Mouse (Mus musculus) spleen, adult 2 months (tissue): ENCODE measurements around the gene Prune1.

Source experiments
- CTCF ChIP-seq: fragments of 200-500 bp; IDR thresholded peaks from 2 replicates; pipeline ENCODE4 v1.5.1; 2011; ENCODE audit warnings: mild to moderate bottlenecking, inconsistent platforms; ENCODE audit not compliant: insufficient read depth, insufficient read length, insufficient replicate concordance; ENCODE audit errors: extremely low read depth
- POLR2A ChIP-seq: fragments of 200-500 bp; IDR thresholded peaks from 2 replicates; pipeline ENCODE4 v1.6.1; 2011; ENCODE audit warnings: low read depth, low read length, inconsistent platforms

DNA sequence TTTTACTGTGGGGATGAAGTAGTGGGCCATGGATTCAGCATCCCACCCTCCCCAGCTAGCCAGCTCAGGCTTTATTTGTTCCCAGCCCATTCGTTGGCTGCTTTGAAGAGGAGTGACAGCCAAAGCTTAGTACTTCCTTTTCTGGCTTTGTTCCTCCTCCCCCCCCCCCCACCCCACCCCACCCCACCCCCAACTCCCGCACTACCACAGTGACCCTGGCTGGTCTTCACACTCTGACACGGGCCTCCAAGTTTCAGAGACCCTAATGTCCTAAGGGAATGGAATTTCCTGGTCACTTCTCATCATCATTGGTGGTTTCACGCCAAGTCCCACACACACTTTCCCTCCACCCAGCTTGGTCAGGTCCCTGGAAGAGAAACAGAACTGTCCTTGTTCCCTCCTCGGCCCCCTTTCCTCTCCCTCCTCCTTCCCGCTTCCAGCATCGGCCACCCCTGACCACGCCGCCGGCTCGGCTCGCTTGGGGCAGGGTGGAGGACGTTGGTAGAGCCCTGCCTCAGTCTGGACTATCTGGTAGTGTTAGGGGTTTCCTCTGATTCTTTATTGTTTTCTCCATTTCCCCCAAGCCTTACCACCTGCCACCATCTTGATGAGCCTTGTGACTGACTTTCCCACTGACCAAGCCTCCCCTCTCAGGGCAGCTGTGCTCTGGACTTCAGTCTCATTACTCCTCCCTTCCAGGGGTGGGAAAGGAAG, 51.9 kb downstream of the Prune1 start:
- TF ChIP-seq CTCF (no peak), POLR2A (no peak)
